ENCODE assay signal across 21 mouse cellular contexts in genomic region chr2:26390954-26391353, GRCm38 (mm10). TPM values are rescaled to one million over a fixed set of nuclear protein-coding genes. Genes with fewer than 3 reads are reported as not detected.
DNase-seq lines count a peak whose midpoint lies in the region; ATAC-seq and TF ChIP-seq lines count a peak whose summit lies in the region.
"Had no signal": no experiment of that assay in that cellular context is flagged by ENCODE, and none has a peak within 500 bp of the region (broad histone marks: within the 10 kb centered on the region; RNA-seq: fewer than 3 reads in every experiment).

No protein-coding gene starts in this region.

- no peak overlapping the region for H3K4me3 ChIP-seq in heart, embryonic 13.5 days
- no peak overlapping the region for H3K4me3 ChIP-seq in heart, embryonic 12.5 days
- peak overlapping the region; percentile 7 for H3K4me3 ChIP-seq in megakaryocyte, embryonic 14.5 days (replicated peaks)
- H3K4me3 ChIP-seq in G1E (ENCODE audit: low read depth, low read length), result peak overlapping the region; percentile 17; the same call in 1 of the 2 replicates
- H3K4me3 ChIP-seq in liver, embryonic 16.5 days (ENCODE audit: low read depth, low read length), result no peak overlapping the region
- H3K4me3 ChIP-seq: intestine, embryonic 15.5 days; midbrain, embryonic 12.5 days had no signal

- H3K27ac ChIP-seq in heart, embryonic 13.5 days (replicated peaks), result no peak overlapping the region
- H3K27ac ChIP-seq in heart, embryonic 12.5 days (ENCODE audit: poor library complexity, severe bottlenecking), result no peak overlapping the region
- H3K27ac ChIP-seq in liver, embryonic 16.5 days (ENCODE audit: low read length), result no peak overlapping the region
- H3K27ac ChIP-seq: intestine, embryonic 15.5 days; midbrain, embryonic 12.5 days; stomach, postnatal 0 days had no signal

- no peaks in the 10 kb centered on the region for H3K9me3 ChIP-seq in heart, embryonic 13.5 days
- no peaks in the 10 kb centered on the region for H3K9me3 ChIP-seq in heart, embryonic 12.5 days (replicated peaks)
- no peaks in the 10 kb centered on the region for H3K9me3 ChIP-seq in megakaryocyte, embryonic 14.5 days
- no peaks in the 10 kb centered on the region for H3K9me3 ChIP-seq in G1E (replicated peaks)
- H3K9me3 ChIP-seq in liver, embryonic 16.5 days (replicated peaks; ENCODE audit: control insufficient read depth, low read length), result no peaks in the 10 kb centered on the region
- H3K9me3 ChIP-seq: intestine, embryonic 15.5 days; midbrain, embryonic 12.5 days had no signal

- 79% methylated on average over 3 of the region's 3 CpGs for WGBS in heart, embryonic 13.5 days
- 83% methylated on average over 3 of the region's 3 CpGs for WGBS in heart, embryonic 12.5 days
- 54% methylated on average over 3 of the region's 3 CpGs for WGBS in liver, embryonic 16.5 days (ENCODE audit: insufficient replicate concordance)

- no peak for ATAC-seq in heart, embryonic 13.5 days (ENCODE audit: extremely low read depth, insufficient number of reproducible peaks, low FRiP score, low TSS enrichment)
- no peak for ATAC-seq in heart, embryonic 12.5 days (ENCODE audit: insufficient number of reproducible peaks, low FRiP score)
- ATAC-seq in megakaryocyte, adult 5-6 weeks (ENCODE audit: poor library complexity, severe bottlenecking), result no peak
- no peak for ATAC-seq in G1E (ENCODE audit: extremely low read depth, insufficient number of reproducible peaks, low FRiP score, poor library complexity, severe bottlenecking)
- no peak for ATAC-seq in liver, embryonic 16.5 days (ENCODE audit: low read depth)
- no peak for ATAC-seq in granulocyte monocyte progenitor cell, adult 5-6 weeks (replicated peaks; ENCODE audit: poor library complexity, severe bottlenecking)
- ATAC-seq: intestine, embryonic 15.5 days; Patski had no signal

- TF ChIP-seq CTCF in G1E (IDR thresholded peaks at IDR 0.05; ENCODE audit: low read depth, low read length), result no peak

- H3K36me3 ChIP-seq in heart, embryonic 13.5 days, result peaks cover 72% of the 10 kb centered on the region
- peaks cover 76% of the 10 kb centered on the region for H3K36me3 ChIP-seq in heart, embryonic 12.5 days
- peaks cover 78% of the 10 kb centered on the region for H3K36me3 ChIP-seq in megakaryocyte, embryonic 14.5 days (replicated peaks; ENCODE audit: low read length)
- peaks cover 78% of the 10 kb centered on the region for H3K36me3 ChIP-seq in G1E (replicated peaks)
- peaks cover 61% of the 10 kb centered on the region for H3K36me3 ChIP-seq in liver, embryonic 16.5 days (ENCODE audit: control insufficient read depth, insufficient read depth)

- no peak overlapping the region for H3K4me2 ChIP-seq in heart, embryonic 13.5 days
- no peak overlapping the region for H3K4me2 ChIP-seq in heart, embryonic 12.5 days
- 0 out of 2 replicates have a peak overlapping the region, but pooled peaks have one; percentile 11 for H3K4me2 ChIP-seq in liver, embryonic 16.5 days (ENCODE audit: low read depth, low read length)
- H3K4me2 ChIP-seq: intestine, embryonic 15.5 days; midbrain, embryonic 12.5 days had no signal

- intact Hi-C loops in left cerebral cortex, postnatal 10 days (cut with DNase I), result no loop called here

- DNase-seq in G1E (ENCODE audit: low spot score), result no peak
- DNase-seq in left cerebral cortex, postnatal 10 days (ENCODE audit: extremely low spot score in 1 of 2, low spot score in 2 of 2), result no peak
- DNase-seq: adrenal gland, adult 8-10 months; B cell, adult 2 months; cerebellum, adult 9-10 months; kidney, adult 9 months; kidney, postnatal 25 days; lung, adult 2 months; lung, postnatal 4 days; right cerebral cortex, postnatal 4 days; thymus, postnatal 14 days had no signal

- no peaks in the 10 kb centered on the region for H3K27me3 ChIP-seq in heart, embryonic 13.5 days (replicated peaks)
- no peaks in the 10 kb centered on the region for H3K27me3 ChIP-seq in heart, embryonic 12.5 days (replicated peaks)
- H3K27me3 ChIP-seq in megakaryocyte, embryonic 14.5 days (replicated peaks), result no peaks in the 10 kb centered on the region
- H3K27me3 ChIP-seq in G1E (ENCODE audit: insufficient read depth, low read length), result no peaks in the 10 kb centered on the region
- H3K27me3 ChIP-seq in liver, embryonic 16.5 days (ENCODE audit: control insufficient read depth, insufficient read depth, low read depth, low read length), result no peaks in the 10 kb centered on the region
- H3K27me3 ChIP-seq: intestine, embryonic 15.5 days; midbrain, embryonic 12.5 days; Patski had no signal

- peak overlapping the region; percentile 1; the same call in 1 of the 2 replicates for H3K9ac ChIP-seq in heart, embryonic 13.5 days
- H3K9ac ChIP-seq in heart, embryonic 12.5 days, result no peak overlapping the region
- no peak overlapping the region for H3K9ac ChIP-seq in liver, embryonic 16.5 days (ENCODE audit: low read depth, low read length)
- H3K9ac ChIP-seq: intestine, embryonic 15.5 days; midbrain, embryonic 12.5 days had no signal

- peaks cover 22% of the 10 kb centered on the region for H3K4me1 ChIP-seq in heart, embryonic 13.5 days
- H3K4me1 ChIP-seq in heart, embryonic 12.5 days (replicated peaks), result peaks cover 20% of the 10 kb centered on the region
- peaks cover 60% of the 10 kb centered on the region for H3K4me1 ChIP-seq in megakaryocyte, embryonic 14.5 days
- peaks cover 59% of the 10 kb centered on the region for H3K4me1 ChIP-seq in G1E (ENCODE audit: insufficient read depth, low read depth, low read length)
- peaks cover 20% of the 10 kb centered on the region for H3K4me1 ChIP-seq in liver, embryonic 16.5 days (ENCODE audit: control insufficient read depth, low read depth, low read length)

RNA-seq across cellular contexts. Expression of gene Pmpca, which starts 1.8 kb away (rescaled TPM):
- polyA plus RNA-seq in heart, embryonic 13.5 days (2015; fragmentation: Nextera tagmentation; extraction: Ambion mirVana), result 115 and 123 TPM in 2 replicates
- 142 and 145 TPM in 2 replicates for polyA plus RNA-seq in heart, embryonic 12.5 days (2016; fragmentation: Nextera tagmentation; extraction: Ambion mirVana)
- 110 and 172 TPM in 2 replicates for polyA plus RNA-seq in megakaryocyte, embryonic 14.5 days (2012; ENCODE audit: insufficient read depth, low replicate concordance)
- total RNA-seq in megakaryocyte, adult 5-6 weeks (2015), result 26.4 and 27.1 TPM in 2 replicates
- total RNA-seq in megakaryocyte, adult 5-6 weeks (2017), result 35.0 and 38.5 TPM in 2 replicates
- total RNA-seq in G1E (2014; fragmentation: Nextera tagmentation) (56.9 and 76.5 TPM in 2 replicates), G1E (2017) (78.8 and 94.3 TPM in 2 replicates)
- polyA plus RNA-seq in G1E (2012), result 542 and 594 TPM in 2 replicates
- polyA plus RNA-seq in liver, embryonic 16.5 days (2015; fragmentation: Nextera tagmentation; extraction: Ambion mirVana), result 55.8 and 57.6 TPM in 2 replicates
- total RNA-seq in granulocyte monocyte progenitor cell, adult 5-6 weeks (2014; fragmentation: Nextera tagmentation), result 43.7 and 49.2 TPM in 2 replicates
- 60.0 and 79.2 TPM in 2 replicates for total RNA-seq in granulocyte monocyte progenitor cell, adult 5-6 weeks (2017)
- total RNA-seq in left cerebral cortex, postnatal 10 days (2021), result 100 to 1,000 TPM; 126 to 129 TPM

RNA-seq across cellular contexts. Expression of gene Entr1, which starts 1.8 kb away (rescaled TPM):
- 70.8 and 72.4 TPM in 2 replicates for polyA plus RNA-seq in heart, embryonic 13.5 days (2015; fragmentation: Nextera tagmentation; extraction: Ambion mirVana)
- 91.7 and 95.5 TPM in 2 replicates for polyA plus RNA-seq in heart, embryonic 12.5 days (2016; fragmentation: Nextera tagmentation; extraction: Ambion mirVana)
- polyA plus RNA-seq in megakaryocyte, embryonic 14.5 days (2012; ENCODE audit: insufficient read depth, low replicate concordance), result 10.0 and 30.9 TPM in 2 replicates
- total RNA-seq in megakaryocyte, adult 5-6 weeks (2015), result 62.2 and 76.5 TPM in 2 replicates
- total RNA-seq in megakaryocyte, adult 5-6 weeks (2017), result 60.4 and 63.4 TPM in 2 replicates
- total RNA-seq in G1E (2014; fragmentation: Nextera tagmentation), result 56.5 and 69.8 TPM in 2 replicates
- 58.2 and 63.7 TPM in 2 replicates for total RNA-seq in G1E (2017)
- polyA plus RNA-seq in G1E (2012), result 68.2 and 71.5 TPM in 2 replicates
- 34.1 and 34.4 TPM in 2 replicates for polyA plus RNA-seq in liver, embryonic 16.5 days (2015; fragmentation: Nextera tagmentation; extraction: Ambion mirVana)
- total RNA-seq in granulocyte monocyte progenitor cell, adult 5-6 weeks (2014; fragmentation: Nextera tagmentation), result 48.3 and 61.2 TPM in 2 replicates
- 42.2 and 42.5 TPM in 2 replicates for total RNA-seq in granulocyte monocyte progenitor cell, adult 5-6 weeks (2017)
- total RNA-seq in left cerebral cortex, postnatal 10 days (2021), result 100 to 1,000 TPM; 187 to 190 TPM

RNA-seq across cellular contexts. Expression of gene Snapc4, which starts 10.5 kb away (rescaled TPM):
- polyA plus RNA-seq in heart, embryonic 13.5 days (2015; fragmentation: Nextera tagmentation; extraction: Ambion mirVana), result 15.7 and 18.9 TPM in 2 replicates
- 20.4 and 23.5 TPM in 2 replicates for polyA plus RNA-seq in heart, embryonic 12.5 days (2016; fragmentation: Nextera tagmentation; extraction: Ambion mirVana)
- polyA plus RNA-seq in megakaryocyte, embryonic 14.5 days (2012; ENCODE audit: insufficient read depth, low replicate concordance), result 15.8 and 18.0 TPM in 2 replicates
- total RNA-seq in megakaryocyte, adult 5-6 weeks (2015), result 6.1 and 10.7 TPM in 2 replicates
- 12.2 and 13.3 TPM in 2 replicates for total RNA-seq in megakaryocyte, adult 5-6 weeks (2017)
- 18.7 and 25.4 TPM in 2 replicates for total RNA-seq in G1E (2014; fragmentation: Nextera tagmentation)
- total RNA-seq in G1E (2017), result 42.2 and 46.0 TPM in 2 replicates
- polyA plus RNA-seq in G1E (2012), result 64.0 and 67.9 TPM in 2 replicates
- polyA plus RNA-seq in liver, embryonic 16.5 days (2015; fragmentation: Nextera tagmentation; extraction: Ambion mirVana), result 7.1 and 10.0 TPM in 2 replicates
- 23.4 and 56.4 TPM in 2 replicates for total RNA-seq in granulocyte monocyte progenitor cell, adult 5-6 weeks (2014; fragmentation: Nextera tagmentation)
- total RNA-seq in granulocyte monocyte progenitor cell, adult 5-6 weeks (2017), result 25.9 and 46.0 TPM in 2 replicates
- total RNA-seq in left cerebral cortex, postnatal 10 days (2021), result 10 to 100 TPM; 78.8 to 80.9 TPM

RNA-seq across cellular contexts. Expression of gene Inpp5e, which starts 18.0 kb away (rescaled TPM):
- 13.2 and 15.5 TPM in 2 replicates for polyA plus RNA-seq in heart, embryonic 13.5 days (2015; fragmentation: Nextera tagmentation; extraction: Ambion mirVana)
- 17.7 and 19.1 TPM in 2 replicates for polyA plus RNA-seq in heart, embryonic 12.5 days (2016; fragmentation: Nextera tagmentation; extraction: Ambion mirVana)
- polyA plus RNA-seq in megakaryocyte, embryonic 14.5 days (2012; ENCODE audit: insufficient read depth, low replicate concordance), result 6.3 and 18.1 TPM in 2 replicates
- total RNA-seq in megakaryocyte, adult 5-6 weeks (2015), result 13.2 and 17.0 TPM in 2 replicates
- 7.8 and 10.4 TPM in 2 replicates for total RNA-seq in megakaryocyte, adult 5-6 weeks (2017)
- 19.7 and 23.0 TPM in 2 replicates for total RNA-seq in G1E (2014; fragmentation: Nextera tagmentation)
- 7.6 and 8.2 TPM in 2 replicates for total RNA-seq in G1E (2017)
- polyA plus RNA-seq in G1E (2012), result 16.0 and 16.2 TPM in 2 replicates
- polyA plus RNA-seq in liver, embryonic 16.5 days (2015; fragmentation: Nextera tagmentation; extraction: Ambion mirVana), result 5.2 and 5.8 TPM in 2 replicates
- total RNA-seq in granulocyte monocyte progenitor cell, adult 5-6 weeks (2014; fragmentation: Nextera tagmentation), result 11.2 and 11.6 TPM in 2 replicates
- 4.7 and 6.2 TPM in 2 replicates for total RNA-seq in granulocyte monocyte progenitor cell, adult 5-6 weeks (2017)
- total RNA-seq in left cerebral cortex, postnatal 10 days (2021), result 10 to 100 TPM; 17.3 to 19.6 TPM

RNA-seq across cellular contexts. Expression of gene Card9, which starts 30.2 kb away (rescaled TPM):
- polyA plus RNA-seq in heart, embryonic 13.5 days (2015; fragmentation: Nextera tagmentation; extraction: Ambion mirVana), result 0.41 and 0.62 TPM in 2 replicates
- polyA plus RNA-seq in heart, embryonic 12.5 days (2016; fragmentation: Nextera tagmentation; extraction: Ambion mirVana), result 0.56 and 0.58 TPM in 2 replicates
- polyA plus RNA-seq in megakaryocyte, embryonic 14.5 days (2012; ENCODE audit: insufficient read depth, low replicate concordance), result 29.8 and 81.2 TPM in 2 replicates
- 42.6 and 45.3 TPM in 2 replicates for total RNA-seq in megakaryocyte, adult 5-6 weeks (2015)
- 141 and 169 TPM in 2 replicates for total RNA-seq in megakaryocyte, adult 5-6 weeks (2017)
- total RNA-seq in G1E (2014; fragmentation: Nextera tagmentation) (not detected in 2 replicates), G1E (2017) (0.12 and 0.16 TPM in 2 replicates)
- polyA plus RNA-seq in G1E (2012), result 0.35 and 0.38 TPM in 2 replicates
- 1.7 and 3.0 TPM in 2 replicates for polyA plus RNA-seq in liver, embryonic 16.5 days (2015; fragmentation: Nextera tagmentation; extraction: Ambion mirVana)
- 42.3 and 55.8 TPM in 2 replicates for total RNA-seq in granulocyte monocyte progenitor cell, adult 5-6 weeks (2014; fragmentation: Nextera tagmentation)
- 121 and 122 TPM in 2 replicates for total RNA-seq in granulocyte monocyte progenitor cell, adult 5-6 weeks (2017)
- total RNA-seq in left cerebral cortex, postnatal 10 days (2021), result 1 to 10 TPM; 2.1 to 2.9 TPM

Comparison
In these comparisons a context has a peak if more than half of its experiments do, and no peak if none do; other contexts are left out.
1. H3K4me3 ChIP-seq: peak in megakaryocyte, embryonic 14.5 days (single experiment) and G1E (single experiment); none in heart, embryonic 13.5 days (single experiment), heart, embryonic 12.5 days (single experiment) and liver, embryonic 16.5 days (single experiment).